In genomic region chr3:37846191-37847003, GRCm38 (mm10) we compare ENCODE assay signal across 9 mouse cellular contexts.
DNase-seq lines count a peak whose midpoint lies in the region; ATAC-seq and TF ChIP-seq lines count a peak whose summit lies in the region.
"Had no signal": no experiment of that assay in that cellular context is flagged by ENCODE, and none has a peak within 500 bp of the region (broad histone marks: within the 10 kb centered on the region; RNA-seq: fewer than 3 reads in every experiment).

No protein-coding gene starts in this region.

- DNase-seq in NIH3T3 (ENCODE audit: low read depth): peak; percentile 27
- DNase-seq in kidney, adult 11 months: peak; percentile 43
- no peak for DNase-seq in right cerebral cortex, postnatal 4 days
- DNase-seq in ovary, adult 18-20 months (ENCODE audit: low spot score): no peak
- no peak for DNase-seq in MN1 (ENCODE audit: low spot score)
- DNase-seq: thymus, adult 2 months had no signal

- no peak for TF ChIP-seq CTCF in embryonic fibroblast, embryonic 13.5 days (IDR thresholded peaks at IDR 0.05; ENCODE audit: borderline replicate concordance, insufficient read depth, low read length)

- no peaks in the 10 kb centered on the region for H3K27me3 ChIP-seq in lung, embryonic 15.5 days
- H3K27me3 ChIP-seq: midbrain, embryonic 15.5 days had no signal

- peaks cover 19% of the 10 kb centered on the region for H3K4me1 ChIP-seq in embryonic fibroblast, embryonic 13.5 days (ENCODE audit: control insufficient read depth, insufficient read depth, low read length)
- peaks cover 7% of the 10 kb centered on the region; the same call in 1 of the 2 replicates for H3K4me1 ChIP-seq in lung, embryonic 15.5 days
- H3K4me1 ChIP-seq: midbrain, embryonic 15.5 days had no signal

- H3K4me2 ChIP-seq in lung, embryonic 15.5 days: no peak overlapping the region
- H3K4me2 ChIP-seq: midbrain, embryonic 15.5 days had no signal

- H3K9ac ChIP-seq in lung, embryonic 15.5 days: no peak overlapping the region
- H3K9ac ChIP-seq: midbrain, embryonic 15.5 days had no signal

- no peak overlapping the region for H3K4me3 ChIP-seq in embryonic fibroblast, embryonic 13.5 days (ENCODE audit: insufficient read depth, low read length)
- H3K4me3 ChIP-seq in lung, embryonic 15.5 days: no peak overlapping the region
- H3K4me3 ChIP-seq: midbrain, embryonic 15.5 days had no signal

- H3K36me3 ChIP-seq in lung, embryonic 15.5 days: no peaks in the 10 kb centered on the region
- H3K36me3 ChIP-seq: midbrain, embryonic 15.5 days had no signal

- peak overlapping the region; percentile 99 for H3K27ac ChIP-seq in embryonic fibroblast, embryonic 13.5 days (ENCODE audit: insufficient read depth, low read length)
- no peak overlapping the region for H3K27ac ChIP-seq in lung, embryonic 15.5 days
- H3K27ac ChIP-seq: midbrain, embryonic 15.5 days had no signal

- no peaks in the 10 kb centered on the region for H3K9me3 ChIP-seq in lung, embryonic 15.5 days
- H3K9me3 ChIP-seq: midbrain, embryonic 15.5 days had no signal

- TF ChIP-seq POLR2A in embryonic fibroblast, embryonic 13.5 days (IDR thresholded peaks at IDR 0.05; ENCODE audit: low read depth, low read length): no peak

- 51% methylated on average over 3 of the region's 3 CpGs for WGBS in lung, embryonic 15.5 days

- peak; percentile 64; the same call in 1 of the 2 replicates for ATAC-seq in lung, embryonic 15.5 days (ENCODE audit: borderline replicate concordance, extremely low read depth, low FRiP score, low TSS enrichment)
- ATAC-seq: midbrain, embryonic 15.5 days had no signal

Comparison
In these comparisons a context has a peak if more than half of its experiments do, and no peak if none do; other contexts are left out.
1. DNase-seq: peak in NIH3T3 (single experiment) and kidney, adult 11 months (single experiment); none in right cerebral cortex, postnatal 4 days (single experiment), ovary, adult 18-20 months (single experiment) and MN1 (single experiment).